Mouse (Mus musculus): ENCODE results near the gene Cep131.
A peak's percentile ranks its signal among the peaks of the same experiment; 100 is the strongest.

Gene Cep131

DNA sequence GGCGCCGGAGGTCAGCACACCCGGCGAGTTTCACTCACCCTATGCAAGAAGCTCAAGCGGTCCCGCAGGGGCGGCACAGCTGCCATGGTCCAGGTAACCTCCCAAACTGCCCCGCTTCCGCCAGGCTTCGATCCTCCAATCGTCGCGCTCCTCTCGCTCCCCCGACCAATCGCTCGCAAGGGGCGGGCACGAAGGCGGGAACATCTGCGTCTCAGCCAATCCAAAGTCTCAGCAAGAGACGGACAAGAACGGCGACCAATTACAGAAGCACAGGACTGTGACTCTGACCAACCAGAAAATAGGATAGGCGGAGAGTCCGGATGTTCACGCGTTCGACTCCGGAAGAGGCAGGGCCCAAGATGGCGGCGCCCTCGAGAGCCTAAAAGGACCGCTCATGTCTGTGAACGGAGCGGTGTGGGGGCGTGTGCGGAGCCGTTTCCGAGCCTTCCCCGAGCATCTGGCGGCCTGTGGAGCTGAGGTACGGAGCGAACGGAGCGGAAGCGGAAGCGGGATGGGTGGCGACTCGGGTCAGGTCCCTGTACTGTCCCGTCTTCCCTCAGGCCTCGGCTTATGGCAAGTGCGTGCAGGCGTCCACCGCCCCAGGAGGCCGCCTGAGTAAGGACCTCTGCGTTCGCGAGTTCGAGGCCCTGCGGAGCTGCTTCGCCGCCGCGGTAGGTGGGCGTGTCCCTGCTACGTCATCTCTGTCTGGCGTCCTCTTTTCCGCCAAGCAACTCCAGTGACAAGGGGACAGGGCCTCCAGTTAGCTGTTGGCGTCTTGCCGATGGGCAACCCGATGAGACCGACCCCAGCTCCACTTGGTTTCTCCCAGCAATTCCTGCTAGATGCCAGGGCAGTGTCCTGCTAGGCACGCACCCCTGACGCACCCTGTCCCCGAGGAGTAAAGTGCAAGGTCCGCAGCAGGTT is 12.2 kb upstream of the Cep131 start, which contains the start of the genes Tepsin and Ndufaf8:
Gene Tepsin, minus strand, starts transcription at position 144 of the 924 bp plus-strand sequence.
Gene Ndufaf8, plus strand, starts transcription at position 341 of the 924 bp plus-strand sequence.
- peak; percentile 97 to 98 for DNase-seq (ENCODE audit: low spot score in 2 of 2)

DNA sequence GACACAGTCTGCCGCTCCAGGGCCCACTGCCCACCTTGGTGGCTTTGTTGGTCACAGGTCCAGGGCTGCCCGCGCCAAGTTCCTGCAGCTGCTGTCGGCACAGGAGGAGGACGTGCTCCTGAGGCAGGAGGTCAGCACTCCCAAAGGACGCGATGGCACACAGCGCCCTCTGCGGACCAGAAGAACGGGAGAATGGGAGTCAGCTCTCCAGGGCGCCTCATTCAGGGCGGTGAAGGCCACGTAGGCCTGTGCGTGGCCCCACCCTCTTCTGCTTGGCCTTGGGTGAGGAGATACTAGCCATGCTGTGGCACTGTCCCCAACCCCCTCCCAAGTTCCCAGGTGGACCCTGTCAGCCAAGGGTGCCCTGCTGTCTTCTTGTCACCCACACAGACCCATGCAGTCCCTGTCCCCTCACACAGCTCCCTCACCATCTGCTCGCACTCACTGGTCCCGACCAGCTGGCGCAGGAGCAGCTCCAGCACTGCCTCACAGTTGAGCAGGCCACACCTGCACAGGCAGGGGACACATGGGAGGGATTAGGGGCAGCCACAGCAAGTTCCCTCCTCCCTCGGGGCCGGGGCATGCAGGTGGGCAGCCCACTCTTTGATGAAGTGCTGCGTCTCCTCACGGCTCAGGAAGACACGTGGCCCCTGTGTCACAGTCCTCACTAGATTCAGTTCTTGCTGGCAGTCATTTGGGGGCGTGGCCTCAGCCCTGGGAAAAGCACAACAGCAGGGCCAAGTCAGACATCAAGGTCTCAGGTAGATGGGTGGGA is 6.4 kb upstream of the Cep131 start:
- DNase-seq (ENCODE audit: low spot score in 2 of 2): no peak

DNA sequence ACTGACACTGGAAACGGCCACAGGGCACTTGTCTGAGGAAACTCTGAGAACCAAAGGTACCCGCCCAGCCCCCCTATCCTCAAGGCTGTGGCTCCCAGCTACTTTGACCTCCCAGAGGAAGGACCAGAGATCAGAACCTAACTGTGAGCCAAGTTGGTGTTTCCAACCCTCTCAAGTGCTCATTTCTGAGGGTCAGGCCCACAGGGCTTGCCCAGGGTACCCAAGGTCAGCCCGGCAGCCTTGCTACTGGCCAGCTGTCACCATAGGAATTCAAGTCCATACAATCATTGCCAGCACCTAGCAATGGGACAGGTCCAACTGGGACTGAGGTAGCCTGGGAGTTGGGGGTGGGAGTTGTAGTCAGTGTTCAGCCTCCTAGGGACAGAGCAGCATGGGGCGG is 4.0 kb upstream of the Cep131 start:
- DNase-seq (ENCODE audit: low spot score in 2 of 2): no peak

DNA sequence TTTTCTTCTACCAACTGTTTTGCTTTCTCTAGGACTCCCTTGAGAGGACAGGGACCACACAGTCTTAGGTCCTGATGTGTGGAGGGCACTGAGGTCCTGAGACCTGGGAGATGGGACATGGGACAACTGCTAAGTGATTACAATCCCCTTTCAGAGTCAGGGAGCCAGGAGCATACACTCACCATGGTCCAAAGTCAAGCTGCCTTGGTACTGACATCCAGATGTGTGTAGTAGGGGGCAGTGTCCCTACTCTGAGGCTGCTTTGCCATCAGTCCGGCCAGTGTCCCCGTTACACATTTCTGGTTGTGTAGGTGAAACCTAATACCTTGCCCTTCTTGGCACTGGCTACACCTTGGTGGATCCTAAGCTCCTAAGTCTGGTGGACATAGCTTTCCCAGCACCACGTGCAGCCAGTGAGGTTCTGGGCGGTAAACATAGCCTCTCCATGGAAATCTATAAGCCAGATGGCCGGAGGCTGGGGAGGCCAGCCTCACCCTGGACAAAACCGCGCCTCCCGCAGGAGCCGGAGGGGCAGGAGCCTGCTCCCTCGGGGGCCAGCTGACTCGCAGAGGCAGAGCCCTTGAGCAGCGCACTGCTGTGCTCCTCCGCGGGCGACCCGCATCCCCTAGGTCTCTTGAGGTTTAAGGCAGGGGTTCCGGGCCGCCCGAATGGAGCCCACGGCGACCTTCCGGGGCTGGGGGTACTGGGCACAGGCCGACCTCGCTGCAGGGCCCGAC is 568 bp downstream of the Cep131 start:
- DNase-seq (ENCODE audit: low spot score in 2 of 2): peak in 1 of 2 experiments; percentile 14

DNA sequence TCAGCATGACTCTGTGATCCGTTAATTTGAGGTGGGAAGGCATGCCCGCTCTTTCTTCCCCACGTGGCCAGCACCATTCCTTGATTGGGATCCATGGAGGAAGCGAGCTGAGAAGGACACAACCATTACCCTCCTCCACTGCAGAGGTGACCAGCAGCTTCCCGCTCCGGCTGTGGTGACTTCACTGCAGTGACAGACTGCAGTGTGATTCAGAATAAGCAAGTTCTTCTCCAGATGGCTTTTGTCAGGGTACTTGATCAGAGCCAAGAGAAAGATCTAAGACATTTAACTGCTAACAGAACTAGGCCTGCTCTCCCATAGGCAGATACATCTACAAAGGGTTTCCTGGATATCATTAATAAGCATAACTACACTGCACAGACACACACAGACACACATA is 6.3 kb downstream of the Cep131 start:
- no peak for DNase-seq (ENCODE audit: low spot score in 2 of 2)

DNA sequence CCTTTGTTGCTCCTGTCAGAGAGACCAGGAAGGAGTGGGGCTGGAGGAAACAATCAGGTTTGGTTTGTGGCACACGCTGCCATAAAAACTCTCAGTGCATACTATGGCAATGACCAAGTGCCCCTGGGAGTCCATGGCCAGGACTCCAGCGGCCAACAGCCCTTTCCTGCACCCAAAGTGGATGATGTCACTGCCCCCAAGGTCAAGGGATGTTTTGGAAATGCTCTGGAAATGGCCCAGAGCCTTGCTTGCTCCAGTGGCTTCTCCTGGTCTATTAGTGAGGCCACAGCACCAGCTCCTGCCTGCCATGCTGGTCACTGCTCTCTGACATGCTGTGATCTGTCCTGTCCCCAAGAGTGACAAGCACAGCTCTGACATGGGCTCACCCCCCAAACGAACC is 10.4 kb downstream of the Cep131 start:
- no peak for DNase-seq (ENCODE audit: low spot score in 2 of 2)

DNA sequence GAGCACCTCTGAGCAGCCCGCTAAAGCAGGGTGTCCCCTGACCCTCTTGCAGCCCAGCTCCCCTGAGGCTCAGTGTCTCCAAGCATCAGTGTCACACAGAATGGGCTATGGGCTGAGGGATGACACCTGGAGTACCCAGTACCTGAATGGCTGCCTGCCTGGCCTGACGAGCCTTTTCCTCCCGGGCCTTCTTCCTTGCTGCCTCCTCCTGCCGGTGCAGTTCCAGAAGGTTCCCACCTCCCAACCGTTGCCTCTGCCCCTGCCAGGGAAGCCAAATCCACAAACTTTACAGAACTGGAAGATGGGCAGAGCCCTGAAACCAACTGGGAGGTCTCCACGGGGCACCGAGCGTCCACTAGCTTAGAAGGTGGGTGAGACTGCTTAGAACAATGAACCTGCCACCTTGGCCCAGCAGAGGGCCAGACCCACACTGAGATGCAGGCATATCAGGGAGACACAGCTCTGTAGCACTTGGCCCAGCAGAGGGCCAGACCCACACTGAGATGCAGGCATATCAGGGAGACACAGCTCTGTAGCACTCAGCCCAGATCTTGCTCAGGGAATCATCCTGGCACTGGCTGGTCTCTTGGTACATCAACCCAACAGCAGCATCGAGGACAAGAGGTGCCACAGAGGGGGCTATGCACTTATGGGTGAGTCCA is 13.5 kb downstream of the Cep131 start:
- DNase-seq (ENCODE audit: low spot score in 2 of 2): no peak

DNA sequence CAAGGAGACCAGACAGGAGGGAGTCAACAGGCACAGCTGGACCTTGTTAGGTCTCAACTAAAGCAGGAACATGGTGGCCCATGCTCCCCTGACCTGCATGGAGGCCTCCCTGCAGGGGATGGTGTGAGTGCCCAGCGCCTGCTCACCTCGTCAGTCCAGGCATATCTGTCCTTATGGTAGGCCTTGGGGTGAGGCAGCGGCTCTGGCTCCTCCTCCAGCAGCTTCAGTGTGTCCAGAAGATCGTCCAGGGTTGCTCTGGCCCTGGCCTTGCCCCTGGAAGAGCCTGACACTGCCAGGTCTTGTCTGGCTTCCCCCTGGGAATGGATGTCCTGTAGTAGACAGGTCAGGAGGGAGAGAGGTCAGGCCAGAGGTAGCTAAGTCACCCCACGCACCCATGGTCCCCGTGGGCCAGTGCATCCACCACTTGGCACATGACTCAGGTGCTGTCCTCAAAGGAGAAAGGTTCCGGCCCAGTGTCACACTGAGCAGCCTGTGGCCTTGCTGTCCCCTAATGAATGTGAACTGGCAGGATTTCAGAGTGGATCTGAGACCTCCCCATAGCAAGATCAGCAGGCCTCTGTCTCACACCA is 14.8 kb downstream of the Cep131 start:
- DNase-seq (ENCODE audit: low spot score in 2 of 2): no peak

DNA sequence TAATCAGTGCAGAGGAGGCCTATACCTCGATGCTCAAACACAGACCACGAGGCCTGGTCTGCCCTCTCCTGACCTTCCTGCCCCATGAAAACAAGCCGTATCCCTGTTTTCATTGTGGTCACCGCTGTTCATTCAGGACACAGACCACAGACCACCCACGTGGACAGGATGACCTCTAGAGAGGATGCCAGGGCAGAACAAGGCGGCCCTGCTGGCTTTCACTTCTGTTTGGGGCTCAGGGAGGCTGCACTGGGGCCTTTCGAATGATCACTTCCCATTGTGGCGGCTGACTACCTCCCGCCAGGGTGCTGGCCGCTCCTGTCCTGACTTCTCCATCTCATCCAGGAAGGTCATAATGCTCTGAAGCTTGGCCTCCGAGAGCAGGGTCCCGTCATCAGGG is 15.6 kb downstream of the Cep131 start:
- DNase-seq (ENCODE audit: low spot score in 2 of 2): peak in 1 of 2 experiments; percentile 24

DNA sequence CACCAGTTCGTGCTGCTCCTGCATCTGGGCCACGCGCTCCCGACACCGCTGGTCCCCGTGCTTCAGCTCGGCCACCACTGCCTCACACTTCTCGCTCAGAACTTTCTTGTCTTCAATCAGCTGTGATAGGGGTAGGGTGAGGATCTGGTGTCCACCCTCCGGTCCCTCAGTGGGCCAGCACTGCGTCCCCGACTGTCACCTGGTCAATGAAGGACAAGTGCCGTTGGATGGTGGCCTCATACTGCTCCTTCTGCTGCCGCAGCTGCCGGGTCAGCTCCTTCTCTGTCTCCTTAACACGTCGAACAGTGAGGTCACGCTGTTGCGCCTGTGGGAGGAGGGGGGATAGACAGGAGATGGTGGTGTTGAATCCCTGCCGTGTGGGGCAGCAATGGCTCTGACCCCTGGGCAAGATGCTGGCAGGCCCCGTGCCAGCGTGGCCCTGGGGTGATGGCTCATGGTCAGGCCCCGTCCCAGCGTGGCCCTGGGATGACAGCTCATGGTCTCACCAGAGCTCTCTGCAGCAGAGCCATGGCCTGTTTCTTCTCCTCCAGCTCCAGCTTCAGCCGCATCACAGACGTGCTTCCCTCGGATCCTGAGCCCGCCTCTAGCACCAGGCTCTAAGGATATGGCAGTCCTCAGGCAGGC is 16.2 kb downstream of the Cep131 start:
- DNase-seq (ENCODE audit: low spot score in 2 of 2): no peak

DNA sequence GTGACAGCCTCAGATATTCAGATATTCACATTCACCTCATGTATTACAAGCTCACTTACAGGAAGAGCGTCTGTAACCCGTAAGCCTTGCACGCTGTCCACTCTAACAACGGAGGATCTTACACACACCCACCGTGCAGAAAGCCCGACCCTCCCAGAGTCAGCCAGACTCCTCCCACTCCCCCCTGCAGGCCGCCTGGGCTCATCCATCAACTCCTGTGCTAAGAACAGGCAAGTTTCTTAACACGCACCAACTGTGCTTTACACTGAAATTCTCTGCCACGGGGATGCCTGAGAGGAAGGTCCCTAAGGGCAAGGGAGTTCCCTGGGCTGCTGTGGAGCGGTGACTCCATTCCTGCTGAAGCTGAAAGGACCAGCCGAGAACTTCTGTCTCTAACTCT is 17.4 kb downstream of the Cep131 start:
- DNase-seq (ENCODE audit: low spot score in 2 of 2): no peak

DNA sequence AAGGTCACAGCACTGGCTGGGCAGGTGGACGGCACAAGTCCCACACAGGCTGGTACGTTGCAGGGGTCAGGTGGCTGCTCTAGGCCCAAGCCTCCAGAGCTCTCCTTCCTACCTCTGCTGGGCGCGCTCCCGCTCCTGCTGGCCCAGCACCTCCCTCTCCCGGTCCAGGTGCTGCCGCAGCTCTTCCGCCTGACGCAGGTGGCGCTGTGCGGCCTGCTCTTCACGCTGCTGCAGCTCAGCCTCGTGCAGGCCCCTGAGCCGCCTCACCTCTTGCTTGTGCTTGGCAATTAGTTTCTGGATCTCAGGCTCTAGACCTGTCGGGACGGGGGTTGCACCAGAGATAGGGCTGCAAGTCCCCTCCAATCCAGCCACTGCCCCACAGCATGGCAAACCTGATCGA is 18.8 kb downstream of the Cep131 start:
- no peak for DNase-seq (ENCODE audit: low spot score in 2 of 2)

DNA sequence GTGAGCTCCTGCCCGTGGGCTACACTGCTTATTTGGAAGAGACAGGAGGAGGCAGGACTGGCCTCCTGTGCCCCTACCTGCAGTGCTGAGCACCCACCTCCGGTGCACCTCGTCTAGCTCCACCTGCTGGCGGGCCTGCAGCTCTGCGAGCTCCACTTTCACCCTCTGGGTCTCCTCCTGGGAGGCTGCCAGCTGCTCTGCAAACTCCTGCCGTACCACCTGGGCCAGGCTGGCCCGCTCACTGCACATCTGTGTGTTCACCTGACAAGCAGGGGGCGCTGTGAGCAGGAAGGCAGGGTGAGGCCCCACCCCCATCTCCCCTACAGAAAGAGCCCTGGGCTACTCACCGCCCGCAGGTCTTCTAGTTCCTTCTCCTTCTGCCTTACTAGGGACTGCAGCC is 21.3 kb downstream of the Cep131 start:
- peak; percentile 20 to 21 for DNase-seq (ENCODE audit: low spot score in 2 of 2)

DNA sequence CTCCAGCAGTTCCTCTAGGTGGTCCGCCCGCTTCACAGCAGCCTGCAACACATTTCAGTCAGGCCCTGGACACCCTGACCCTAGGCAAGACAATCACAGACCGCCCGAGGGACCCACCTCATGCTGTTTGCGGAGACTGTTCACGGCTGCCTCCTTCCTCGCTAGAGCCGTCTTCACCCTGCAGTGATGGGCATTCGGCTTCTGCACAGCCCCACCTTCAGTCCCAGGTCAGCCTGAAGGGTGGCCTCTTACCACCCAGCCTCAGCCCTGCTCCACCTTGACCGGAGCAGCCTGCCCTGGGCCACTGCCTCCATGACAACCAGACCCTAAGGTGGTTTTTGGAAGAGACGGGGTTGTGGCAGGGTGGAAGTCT is 22.0 kb downstream of the Cep131 start:
- DNase-seq (ENCODE audit: low spot score in 2 of 2): no peak

DNA sequence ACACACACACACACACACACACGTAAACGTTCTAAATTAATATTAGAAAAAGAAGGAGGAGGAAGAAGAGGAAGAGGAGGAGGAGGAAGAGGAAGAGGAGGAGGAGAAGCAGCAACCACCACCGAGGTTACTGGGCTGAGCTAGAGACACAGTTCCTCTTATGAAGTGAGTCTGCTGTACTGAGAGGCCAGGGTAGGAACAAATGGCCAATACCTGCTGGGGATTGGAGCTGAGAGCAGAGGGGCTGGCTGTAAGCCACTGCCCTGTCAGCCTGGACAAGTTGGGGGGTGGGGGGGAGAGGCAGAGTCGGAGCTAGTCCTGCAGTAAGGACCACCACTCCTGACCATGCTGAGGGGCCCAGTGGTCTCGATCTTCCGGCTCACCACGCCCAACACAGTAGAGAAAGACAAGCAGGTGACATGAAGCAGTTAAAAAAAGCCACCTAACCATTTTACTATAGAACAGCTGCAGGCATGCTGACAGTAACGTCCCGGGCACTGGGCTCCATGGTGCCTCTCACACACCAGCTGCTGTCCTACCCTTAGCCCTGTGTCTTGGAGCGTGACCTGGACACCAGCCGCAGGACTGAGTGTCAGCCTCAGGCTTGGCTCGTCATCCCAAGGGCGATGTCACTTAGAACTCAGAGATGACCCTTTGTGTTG is 22.5 kb downstream of the Cep131 start:
- DNase-seq (ENCODE audit: low spot score in 2 of 2): no peak

DNA sequence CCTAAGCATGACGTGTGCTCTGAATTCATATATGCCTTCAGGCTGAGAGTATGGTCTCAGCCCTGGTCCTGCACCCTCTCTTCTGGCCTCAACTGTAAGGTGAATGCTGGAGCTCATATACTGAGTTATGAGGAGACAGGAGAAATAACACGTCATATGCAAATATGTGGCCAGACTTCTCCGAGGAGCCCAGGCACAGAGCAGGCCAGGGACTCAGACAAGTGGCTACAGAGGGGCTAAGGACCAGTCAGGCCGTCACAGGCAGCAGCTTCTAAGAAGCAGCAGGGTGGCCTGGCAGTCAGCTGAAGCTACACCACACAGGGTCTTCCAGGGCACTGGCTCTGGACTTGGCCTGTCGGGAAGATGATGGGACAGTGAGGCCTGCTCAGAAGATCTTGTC is 23.3 kb downstream of the Cep131 start:
- DNase-seq (ENCODE audit: low spot score in 2 of 2): no peak

DNA sequence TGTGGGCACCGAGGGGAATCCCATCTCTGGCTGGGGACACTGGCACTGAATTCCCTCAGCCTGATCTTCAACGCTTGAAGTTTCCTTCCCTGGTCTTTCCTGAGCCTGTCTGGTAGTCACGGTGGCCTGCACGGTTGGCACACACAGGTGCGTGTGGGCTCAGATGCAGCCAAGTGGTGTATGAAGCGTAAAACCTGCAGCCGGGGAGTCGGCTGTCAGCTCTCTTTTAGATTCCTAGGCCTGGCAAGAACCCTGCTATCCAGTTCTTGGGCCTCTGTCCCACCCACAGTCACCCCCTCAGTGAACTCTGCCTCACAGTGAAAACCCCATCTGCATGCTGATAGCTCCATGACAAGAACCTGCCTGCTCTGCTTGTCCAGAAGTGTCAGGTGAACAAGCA is 26.0 kb downstream of the Cep131 start:
- DNase-seq (ENCODE audit: low spot score in 2 of 2): no peak

DNA sequence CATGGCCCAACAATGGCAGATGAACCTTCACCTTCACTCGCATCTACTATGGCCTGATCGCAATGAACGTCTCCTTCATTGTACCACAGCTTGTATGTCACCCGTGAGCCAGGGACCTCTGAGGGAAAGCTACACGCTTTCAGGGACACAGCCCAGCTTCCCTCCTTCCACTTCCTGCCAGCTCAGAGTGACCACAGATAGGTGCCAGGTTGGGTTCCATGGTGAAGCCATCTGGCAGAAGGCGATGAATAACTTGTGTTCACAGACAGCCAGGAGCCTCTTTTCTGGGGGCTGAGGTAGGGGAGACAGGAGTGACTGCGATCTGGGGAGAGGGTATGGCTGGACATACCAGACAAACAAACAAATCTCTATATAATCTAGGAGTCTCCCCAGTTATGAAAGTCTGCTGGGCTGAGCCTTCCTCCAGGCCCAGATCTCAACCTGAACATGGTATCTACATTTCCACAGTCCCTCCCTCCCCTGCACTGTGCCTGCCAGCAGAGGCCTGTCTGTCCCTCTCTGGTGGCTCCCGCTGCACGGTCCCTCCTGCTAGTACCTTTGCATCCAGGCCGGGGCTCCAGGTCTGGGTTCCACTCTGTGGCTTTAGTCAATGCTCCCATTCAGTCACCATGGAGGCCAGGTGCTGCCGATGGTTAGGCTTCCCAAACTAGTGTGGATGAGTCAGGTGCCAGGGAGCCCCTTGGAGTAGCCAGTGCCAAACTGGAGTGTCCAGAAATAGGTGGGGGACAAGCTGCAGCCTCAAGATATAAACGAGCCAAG is 30.5 kb downstream of the Cep131 start:
- DNase-seq (ENCODE audit: low spot score in 2 of 2): no peak

DNA sequence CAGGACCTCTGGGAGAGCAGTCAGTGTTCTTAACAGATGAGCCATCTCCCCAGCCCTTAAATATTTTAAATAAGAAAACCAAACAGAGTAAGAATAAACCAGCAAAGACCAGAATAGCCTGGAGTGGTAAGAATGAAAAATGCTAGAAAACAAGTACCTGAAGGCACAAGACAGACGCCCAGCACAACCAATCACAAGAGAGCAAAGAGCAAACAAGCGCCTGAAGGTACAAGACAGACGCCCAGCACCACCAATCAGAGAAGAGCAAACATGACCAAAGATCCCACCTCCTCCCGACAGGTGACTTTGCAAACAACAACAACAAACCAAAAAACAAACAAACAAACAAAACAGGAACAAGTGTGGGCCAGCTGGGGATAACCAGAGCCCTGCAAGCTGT is 32.8 kb downstream of the Cep131 start:
- DNase-seq (ENCODE audit: low spot score in 2 of 2): no peak

Data from spleen, postnatal 36 days (tissue).